Mouse (Mus musculus) testis, postnatal 10 days (tissue): Measurements from ENCODE around the gene Actr1a.

Experiments used
- DNase-seq: peaks from one replicate; pipeline ENCODE4 v3.0.0; 2021; ENCODE audit warnings: low spot score

Actr1a gene

DNA sequence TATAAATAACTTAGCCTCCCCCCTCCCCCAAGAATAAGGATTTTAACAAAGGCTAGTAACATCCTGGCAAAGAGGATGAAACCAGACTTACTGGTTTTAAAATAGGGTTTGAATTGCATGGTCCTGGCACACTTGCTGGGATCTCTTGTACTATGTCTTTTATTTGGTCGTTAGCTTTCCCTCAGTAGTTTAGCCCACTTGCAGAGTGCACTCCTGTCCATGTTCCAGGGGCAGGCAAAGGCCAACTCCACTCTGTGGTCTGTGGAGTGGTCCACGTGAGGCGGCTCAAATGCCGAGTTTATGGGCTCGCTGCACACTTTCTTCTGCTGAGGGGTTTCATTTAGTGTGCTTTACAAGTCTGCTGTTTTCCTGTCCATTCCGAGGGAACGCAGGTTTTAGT, 4.3 kb upstream of the Actr1a start:
- DNase-seq, result no peak

DNA sequence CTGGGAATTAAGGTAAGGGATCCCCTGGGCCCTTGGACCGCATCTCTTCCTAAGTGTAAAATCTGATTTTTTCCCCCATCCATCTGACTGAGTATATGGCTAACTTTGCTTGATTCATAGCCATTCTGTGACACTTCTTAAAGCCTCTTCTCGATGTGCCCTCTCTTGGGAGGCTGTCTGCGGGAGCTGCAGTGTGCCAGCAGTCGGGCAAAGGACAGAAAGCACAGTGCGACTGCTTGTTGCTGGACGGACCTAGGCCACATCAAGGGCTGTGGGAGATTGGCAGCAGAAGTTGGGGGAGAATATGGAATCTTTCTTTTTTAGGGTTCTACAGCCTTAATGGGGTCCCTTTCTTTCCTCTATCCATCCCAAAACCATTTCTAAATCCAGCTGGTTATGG, 3.8 kb upstream of the Actr1a start:
- no peak for DNase-seq

- no peak for DNase-seq
Measured at GRCm38 (mm10) chr19:46398401-46398800, 2.9 kb upstream of the Actr1a start.

DNA sequence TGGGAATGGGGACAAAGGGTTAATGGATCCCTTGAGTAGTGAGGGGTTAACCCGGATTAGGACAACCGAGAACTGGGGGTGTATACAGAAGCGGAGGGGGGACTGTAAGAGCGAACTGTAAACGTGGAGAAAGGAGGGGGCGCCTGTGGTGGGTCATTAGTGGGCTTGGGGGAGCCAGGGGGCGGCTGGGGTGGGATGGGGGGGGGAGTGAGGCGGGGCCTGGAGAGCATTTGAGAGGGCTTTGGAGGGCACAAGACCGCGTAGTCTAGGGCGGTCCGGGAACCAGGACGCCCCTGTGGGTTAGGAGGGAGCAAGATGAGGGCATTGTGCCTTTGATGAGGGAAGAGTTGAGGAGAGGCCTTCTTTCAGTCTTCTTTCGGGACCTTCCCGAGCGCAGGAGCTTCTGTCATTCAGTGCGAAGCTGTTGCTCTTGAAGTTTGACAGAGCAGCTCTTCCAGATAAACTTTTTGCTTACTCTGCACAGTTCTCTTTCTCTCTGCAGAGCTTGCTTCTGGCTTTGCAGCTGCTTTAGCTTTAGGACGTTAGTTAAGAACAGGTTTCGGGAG, 2.0 kb upstream of the Actr1a start:
- DNase-seq, result no peak

GRCm38 (mm10) chr19:46396686-46397435, 1.3 kb upstream of the Actr1a start, which contains the start of gene Sufu:
TSS of gene Sufu (plus strand) at chr19:46396896.
- peak; percentile 99 for DNase-seq

GRCm38 (mm10) chr19:46396109-46396508, 561 bp upstream of the Actr1a start:
- no peak for DNase-seq

- no peak for DNase-seq
Measured at GRCm38 (mm10) chr19:46394712-46395108, 838 bp downstream of the Actr1a start.

GRCm38 (mm10) chr19:46392018-46392417, 3.5 kb downstream of the Actr1a start:
- no peak for DNase-seq

GRCm38 (mm10) chr19:46389872-46390271, 5.7 kb downstream of the Actr1a start:
- DNase-seq, result no peak

GRCm38 (mm10) chr19:46382275-46382674, 13.3 kb downstream of the Actr1a start:
- no peak for DNase-seq

DNA sequence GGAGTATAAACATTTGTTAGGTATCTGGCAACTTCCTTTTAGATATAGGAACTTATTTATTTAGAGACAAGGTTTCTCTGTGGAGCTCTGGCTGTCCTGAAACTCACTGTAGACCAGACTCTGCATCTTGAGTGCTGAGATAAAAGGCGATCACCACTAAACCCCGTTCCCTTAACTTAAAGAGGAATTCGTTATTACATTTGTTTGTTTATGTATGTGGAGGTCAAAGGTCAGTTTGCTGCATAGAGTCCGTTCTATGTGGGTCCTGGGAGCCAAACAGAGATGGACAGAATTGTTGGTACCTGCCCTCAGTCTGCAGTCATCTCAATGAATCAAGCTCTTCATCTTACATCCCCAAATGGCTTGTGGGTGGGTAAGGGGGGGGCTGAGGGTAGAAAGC, 19.7 kb downstream of the Actr1a start:
- DNase-seq, result no peak

GRCm38 (mm10) chr19:46375489-46375888, 20.1 kb downstream of the Actr1a start:
- no peak for DNase-seq

- DNase-seq, result no peak
Measured at GRCm38 (mm10) chr19:46374477-46375088, 21.0 kb downstream of the Actr1a start.

DNA sequence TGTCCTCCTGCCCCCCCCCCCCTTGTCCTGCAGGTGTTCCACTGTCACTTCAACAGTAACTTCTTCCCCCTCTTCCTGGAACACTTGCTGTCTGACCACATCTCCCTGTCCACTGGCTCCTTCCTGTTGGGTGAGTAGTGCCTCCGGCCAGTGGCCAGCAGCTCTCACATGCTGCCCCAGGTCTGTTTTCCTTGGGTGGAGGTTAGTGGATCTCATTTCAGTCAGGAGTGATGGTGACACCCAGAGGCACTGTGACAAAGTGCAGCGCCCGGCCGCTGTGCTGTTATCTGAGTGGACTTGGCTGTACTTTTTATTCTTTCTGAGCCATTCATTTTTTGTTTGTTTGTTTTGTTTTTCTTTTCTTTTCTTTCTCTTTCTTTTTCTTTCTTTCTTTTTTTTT, 26.3 kb downstream of the Actr1a start:
- DNase-seq, result peak; percentile 75

- no peak for DNase-seq
Measured at GRCm38 (mm10) chr19:46367798-46368590, 27.6 kb downstream of the Actr1a start.

- DNase-seq, result no peak
Measured at GRCm38 (mm10) chr19:46363294-46364009, 32.1 kb downstream of the Actr1a start.

DNA sequence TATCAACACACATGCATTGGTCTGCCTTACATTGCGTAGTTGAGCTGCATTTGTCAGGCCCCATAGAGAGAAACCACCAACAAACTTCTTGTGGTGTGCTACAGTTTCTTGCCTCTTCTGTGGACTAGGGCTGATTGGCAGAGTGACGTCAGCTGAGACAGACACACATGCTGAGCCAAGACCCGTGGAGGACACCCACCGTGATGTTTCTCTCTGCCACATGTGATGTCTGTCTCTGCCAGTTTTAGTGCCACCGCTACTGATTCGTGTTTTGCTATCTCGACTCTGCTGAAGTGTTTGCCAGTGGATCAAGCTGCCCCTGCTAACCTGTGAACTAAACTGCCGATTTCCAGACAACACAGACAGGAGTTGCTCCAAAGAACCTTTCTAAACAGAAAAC, 33.4 kb downstream of the Actr1a start:
- DNase-seq, result no peak

DNA sequence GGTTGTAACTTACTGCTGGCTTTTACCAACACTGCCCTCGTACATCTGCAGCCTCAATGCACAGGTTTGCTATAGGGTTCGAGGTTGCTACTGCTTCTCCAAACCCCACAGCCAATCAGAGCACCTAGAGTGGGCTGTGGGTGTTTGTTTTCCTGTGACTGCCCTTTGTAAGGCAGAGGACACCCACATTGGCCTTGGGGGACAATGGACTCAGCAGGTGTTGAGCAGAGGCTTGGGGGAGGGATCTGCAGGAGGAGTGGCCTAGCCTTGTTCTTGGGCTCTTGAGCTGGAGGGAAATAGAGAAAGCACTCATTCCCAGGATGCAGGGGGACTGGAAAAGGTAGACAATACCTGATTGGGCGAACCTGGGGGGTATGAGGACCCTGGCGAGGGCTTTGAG, 37.2 kb downstream of the Actr1a start:
- DNase-seq, result no peak

DNA sequence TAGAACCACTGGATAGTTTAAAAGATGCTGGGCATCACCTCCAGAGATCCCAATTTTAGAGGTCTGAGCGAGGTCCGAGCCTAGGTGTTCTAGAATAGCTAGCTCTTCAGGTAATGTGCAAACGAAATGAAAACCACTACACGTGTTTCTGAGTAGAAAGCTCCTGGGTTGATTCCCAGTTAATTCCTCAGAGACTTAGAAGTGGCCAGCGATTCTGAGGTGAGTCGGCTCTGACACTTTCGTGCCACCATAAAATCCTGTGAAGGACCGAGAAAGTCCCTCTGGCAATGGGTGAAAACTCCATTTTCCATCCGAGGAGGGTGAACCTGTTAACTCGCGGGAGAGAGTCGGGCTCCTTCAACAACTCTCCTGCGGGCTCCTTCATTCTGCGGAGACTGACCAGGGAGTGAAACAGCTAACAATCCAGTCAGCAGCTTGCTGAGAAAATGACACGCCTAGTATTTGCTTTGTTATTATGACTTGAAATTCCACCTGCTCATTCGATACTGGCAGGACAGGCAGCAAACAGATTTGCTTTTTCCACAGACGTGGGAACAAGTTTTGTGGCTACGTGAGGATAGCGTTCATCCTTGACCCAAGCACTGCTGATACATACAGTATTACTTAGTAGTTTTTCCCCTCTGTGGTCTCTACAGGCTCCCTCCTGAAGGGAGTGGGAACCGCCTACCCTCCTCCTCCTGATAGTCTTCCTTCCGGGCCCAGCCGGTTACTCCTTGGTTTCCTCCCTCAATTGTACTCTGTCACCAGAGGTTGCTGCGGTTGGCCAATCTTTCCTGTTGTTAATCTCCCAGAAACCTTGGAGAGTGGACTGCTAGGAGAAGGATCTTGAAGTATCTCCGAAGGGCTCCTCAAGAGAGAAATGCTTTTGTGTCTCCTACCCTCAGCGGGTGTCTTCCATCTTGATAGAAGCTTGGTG, 37.9 kb downstream of the Actr1a start:
- DNase-seq, result no peak

DNA sequence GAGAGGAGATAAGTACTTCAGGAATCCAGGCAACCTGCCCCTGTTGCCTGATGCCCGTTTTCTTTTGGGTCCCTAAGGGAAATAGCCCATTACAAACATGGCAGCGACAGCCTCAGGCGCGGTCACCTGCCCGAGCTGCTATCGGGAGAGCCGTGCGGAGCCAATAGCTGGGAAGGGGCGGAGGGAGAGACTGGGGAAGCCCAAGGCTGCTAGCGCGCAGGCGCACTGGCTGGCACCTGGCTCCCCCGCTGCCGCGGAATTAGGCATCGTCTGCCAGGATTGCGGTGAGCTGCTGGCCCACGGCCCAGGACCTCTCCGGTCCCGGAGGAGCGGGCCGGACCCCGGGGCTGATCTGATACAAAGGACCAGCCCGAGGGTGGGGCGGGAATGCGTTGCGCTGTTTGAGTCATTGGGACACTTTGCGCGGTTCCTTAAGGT, 38.8 kb downstream of the Actr1a start:
- peak; percentile 87 for DNase-seq
